Mouse (Mus musculus) inflammation-experienced regulatory T-cells, adult 16 weeks (primary cell): ENCODE results near the gene Flrt1. TPM values are rescaled to one million over a fixed set of nuclear protein-coding genes. Genes with fewer than 3 reads are reported as not detected.

Source experiments
- polyA plus RNA-seq: library from polyadenylated mRNA; unstranded; fragments of 100-300 nt; shearing (Covaris generic); gene quantifications from one replicate; pipeline ENCODE4 v1.2.1, GENCODE M21; 2017

Flrt1 gene
- polyA plus RNA-seq, result not detected

GRCm38 (mm10) chr19:7105544-7105943, at the start of gene Flrt1:
Flrt1 (minus strand) TSS chr19:7105729.

DNA sequence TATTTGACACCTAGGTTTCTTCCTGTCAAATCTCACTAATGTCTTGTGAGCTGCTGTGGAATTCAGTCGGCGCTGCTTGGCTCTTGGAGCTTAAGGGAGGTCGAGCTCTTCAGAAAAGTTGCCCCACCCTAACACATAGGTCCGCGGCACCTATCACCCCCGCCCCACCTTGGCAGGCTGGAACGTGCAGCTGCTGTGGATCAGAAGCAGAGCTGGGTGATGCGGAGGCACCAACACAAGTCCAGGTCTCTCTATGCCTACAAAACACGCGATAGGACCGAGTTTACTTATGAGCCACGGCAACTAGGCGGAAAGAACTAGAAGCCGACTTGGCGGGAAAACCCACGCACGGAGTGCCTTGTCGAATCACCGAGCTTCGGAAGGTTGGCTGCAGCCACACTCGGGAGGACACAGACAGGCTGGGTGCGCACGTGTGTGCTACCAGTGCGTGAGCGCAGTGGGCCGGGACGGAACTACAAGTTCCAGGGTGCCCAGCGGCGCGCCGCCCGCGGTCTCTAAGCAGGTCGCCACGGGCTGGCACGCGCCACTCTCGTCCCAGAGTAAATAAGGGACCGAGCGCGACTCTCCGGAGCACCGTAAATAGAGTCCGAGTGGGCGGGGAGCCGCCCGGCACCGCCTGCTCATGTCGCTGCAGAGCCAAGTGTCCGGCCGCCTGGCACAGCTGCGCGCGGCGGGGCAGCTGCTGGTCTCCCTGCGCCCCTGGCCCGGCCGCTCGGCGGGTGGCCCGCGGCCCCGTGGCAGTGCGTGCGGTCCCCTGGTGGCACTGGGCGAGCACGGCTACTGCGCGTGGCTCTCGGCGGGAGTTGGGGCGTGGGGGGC, 49.1 kb downstream of the Flrt1 start, which contains the start of gene Macrod1:
Gene Macrod1, plus strand, starts transcription at position 563 of the 840 bp plus-strand sequence.

Other genes with a start within 250 kb of the Flrt1 start
- gene Ccdc88b, start 247.5 kb downstream of the Flrt1 start, polyA plus RNA-seq, result 68.9 TPM
- gene Trmt112, start 196.0 kb downstream of the Flrt1 start, polyA plus RNA-seq, result 181 TPM
- 258 TPM for gene Prdx5, start 195.6 kb downstream of the Flrt1 start, polyA plus RNA-seq
- 9.0 TPM for gene Esrra, start 183.9 kb downstream of the Flrt1 start, polyA plus RNA-seq
- not detected for gene Catsperz, start 180.3 kb downstream of the Flrt1 start, polyA plus RNA-seq
- not detected for gene Kcnk4, start 171.2 kb downstream of the Flrt1 start, polyA plus RNA-seq
- 42.3 TPM for gene Bad, start 163.9 kb downstream of the Flrt1 start, polyA plus RNA-seq
- 18.2 TPM for gene Gpr137, start 163.2 kb downstream of the Flrt1 start, polyA plus RNA-seq
- 32.1 TPM for gene Ppp1r14b, start 130.8 kb downstream of the Flrt1 start, polyA plus RNA-seq
- 15.8 TPM for gene Plcb3, start 129.3 kb downstream of the Flrt1 start, polyA plus RNA-seq
- gene Fkbp2, start 125.2 kb downstream of the Flrt1 start, polyA plus RNA-seq, result 57.9 TPM
- gene Vegfb, start 118.1 kb downstream of the Flrt1 start, polyA plus RNA-seq, result 2.1 TPM
- gene Dnajc4, start 113.2 kb downstream of the Flrt1 start, polyA plus RNA-seq, result 54.6 TPM
- gene Nudt22, start 109.6 kb downstream of the Flrt1 start, polyA plus RNA-seq, result 39.3 TPM
- gene Trpt1, start 109.6 kb downstream of the Flrt1 start, polyA plus RNA-seq, result 8.9 TPM
- gene Fermt3, start 86.3 kb downstream of the Flrt1 start, polyA plus RNA-seq, result 472 TPM
- 205 TPM for gene Stip1, start 65.8 kb downstream of the Flrt1 start, polyA plus RNA-seq
- 3.3 TPM for gene Macrod1, start 48.9 kb downstream of the Flrt1 start, polyA plus RNA-seq
- 80.2 TPM for gene Otub1, start 100.6 kb upstream of the Flrt1 start, polyA plus RNA-seq
- 485 TPM for gene Cox8a, start 111.9 kb upstream of the Flrt1 start, polyA plus RNA-seq
- gene Naa40, start 135.5 kb upstream of the Flrt1 start, polyA plus RNA-seq, result 56.7 TPM
- gene Rcor2, start 161.6 kb upstream of the Flrt1 start, polyA plus RNA-seq, result 0.43 TPM
- gene Mark2, start 236.1 kb upstream of the Flrt1 start, polyA plus RNA-seq, result 97.8 TPM